Mouse (Mus musculus) ES-E14 (cell line): Measurements from ENCODE around the gene Glipr1l3. TPM values are rescaled to one million over a fixed set of nuclear protein-coding genes. Genes with fewer than 3 reads are reported as not detected.
"Not testable (repeated sequence)": the region's sequence is repeated elsewhere in the genome, so short reads cannot be mapped to it uniquely, and the experiment has no call there.

ENCODE experiments used
- DNase-seq: peaks from one replicate; pipeline ENCODE4 v3.0.0-alpha.2; 2013; ENCODE audit warnings: low read depth, low spot score
- H3K27ac ChIP-seq: 2 replicates; pipeline ENCODE4 v1.5.1; 2012; ENCODE audit warnings: low read depth, mild to moderate bottlenecking, low read length, moderate library complexity, mixed read lengths; ENCODE audit not compliant: poor library complexity, insufficient read depth, severe bottlenecking
- H3K36me3 ChIP-seq: 2 replicates; pipeline ENCODE4 v1.6.1; 2012; ENCODE audit warnings: mild to moderate bottlenecking, low read length, moderate library complexity, mixed read lengths; ENCODE audit not compliant: control insufficient read depth, poor library complexity, insufficient read depth, severe bottlenecking
- H3K4me1 ChIP-seq, 2 experiments: fragments of 150-350 bp in 1 of 2; sonication (generic) in 1 of 2; 2 replicates each; pipeline ENCODE4 v1.6.1; 2012; ENCODE audit warnings: low read length in 2 of 2, mild to moderate bottlenecking in 1 of 2, mixed read lengths in 1 of 2; ENCODE audit not compliant: control insufficient read depth in 2 of 2, insufficient read depth in 2 of 2, poor library complexity in 1 of 2
- H3K4me3 ChIP-seq, 2 experiments: fragments of 150-350 bp in 1 of 2; sonication (generic) in 1 of 2; 2 replicates each; pipeline ENCODE4 v1.5.1; 2012; ENCODE audit warnings: low read length in 2 of 2, low read depth in 1 of 2, mild to moderate bottlenecking in 1 of 2, mixed read lengths in 1 of 2; ENCODE audit not compliant: insufficient read depth in 1 of 2, poor library complexity in 1 of 2, severe bottlenecking in 1 of 2
- H3K9ac ChIP-seq: 2 replicates; pipeline ENCODE4 v1.6.1; 2012; ENCODE audit warnings: low read depth, mild to moderate bottlenecking, low read length, mixed read lengths; ENCODE audit not compliant: poor library complexity, insufficient read depth, severe bottlenecking
- H3K9me3 ChIP-seq: fragments of 150-350 bp; sonication (generic); 2 replicates; pipeline ENCODE4 v1.6.1; 2012; ENCODE audit warnings: low read depth, mild to moderate bottlenecking, low read length; ENCODE audit not compliant: control insufficient read depth, insufficient read depth
- CHD2 ChIP-seq: IDR thresholded peaks from 2 replicates; pipeline ENCODE4 v1.6.1; 2014; ENCODE audit warnings: mild to moderate bottlenecking, low read depth, low read length, inconsistent platforms
- HCFC1 ChIP-seq: IDR thresholded peaks from 2 replicates; pipeline ENCODE4 v1.6.1; 2012; ENCODE audit warnings: low read length, inconsistent platforms, borderline replicate concordance; ENCODE audit not compliant: insufficient read depth
- MAFK ChIP-seq: IDR thresholded peaks from 2 replicates; pipeline ENCODE4 v1.6.1; 2014; ENCODE audit warnings: mild to moderate bottlenecking, low read depth, low read length, inconsistent platforms; ENCODE audit not compliant: insufficient read depth
- ZC3H11A ChIP-seq: IDR thresholded peaks from 2 replicates; pipeline ENCODE4 v1.6.1; 2012; ENCODE audit warnings: low read depth, mild to moderate bottlenecking, inconsistent platforms, low read length, borderline replicate concordance
- ZNF384 ChIP-seq: IDR thresholded peaks from 2 replicates; pipeline ENCODE4 v1.6.1; 2012; ENCODE audit warnings: low read depth, low read length, inconsistent platforms
- in situ Hi-C, 2 experiments: fragments of 600-800 bp; cut with MboI; formaldehyde crosslinking; loops; one replicate each; pipeline ENCODE4 v1.15.1; 2025; ENCODE audit warnings: low sequenced_read_pairs in 2 of 2, inconsistent platforms in 1 of 2; ENCODE audit not compliant: unreplicated experiment in 2 of 2
- total RNA-seq: library from RNA; depleted of rRNA; stranded (reverse); fragments of 300-350 nt; gene quantifications from 2 replicates; pipeline ENCODE4 v1.2.3, GENCODE M21; 2012

The Glipr1l3 gene
- total RNA-seq, 1 experiment = not detected

DNA sequence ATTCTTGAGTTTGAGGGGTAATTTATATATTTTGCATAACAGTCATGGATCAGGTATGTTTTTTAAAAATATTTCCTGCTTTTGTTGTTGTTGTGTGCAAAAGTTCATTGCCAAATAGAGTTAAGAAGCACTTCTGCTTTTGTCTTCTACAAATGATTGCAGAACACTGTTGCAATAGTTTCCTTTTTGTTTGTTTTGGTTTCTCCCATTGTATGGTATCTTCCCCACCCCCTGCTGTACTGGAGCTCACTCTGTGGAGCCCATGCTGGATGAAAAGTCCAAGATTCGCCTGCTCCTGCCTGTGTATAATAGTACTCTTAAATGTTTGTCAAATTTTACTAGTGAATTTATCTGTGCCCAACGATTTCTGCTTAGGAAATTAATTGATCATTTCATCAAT, 20.3 kb downstream of the Glipr1l3 start:
- H3K4me3 ChIP-seq = no peak overlapping the region
- no peak for TF ChIP-seq ZNF384
- no peak for TF ChIP-seq MAFK
- TF ChIP-seq CHD2 = no peak
- no peak for TF ChIP-seq HCFC1
- no peak for TF ChIP-seq ZC3H11A
- H3K9ac ChIP-seq = no peak overlapping the region
- no peak for DNase-seq
- H3K9me3 ChIP-seq = no peaks in the 10 kb centered on the region
- H3K36me3 ChIP-seq = no peaks in the 10 kb centered on the region
- in situ Hi-C loops = no loop called here
- no peaks in the 10 kb centered on the region for H3K4me1 ChIP-seq
- H3K27ac ChIP-seq = no peak overlapping the region

DNA sequence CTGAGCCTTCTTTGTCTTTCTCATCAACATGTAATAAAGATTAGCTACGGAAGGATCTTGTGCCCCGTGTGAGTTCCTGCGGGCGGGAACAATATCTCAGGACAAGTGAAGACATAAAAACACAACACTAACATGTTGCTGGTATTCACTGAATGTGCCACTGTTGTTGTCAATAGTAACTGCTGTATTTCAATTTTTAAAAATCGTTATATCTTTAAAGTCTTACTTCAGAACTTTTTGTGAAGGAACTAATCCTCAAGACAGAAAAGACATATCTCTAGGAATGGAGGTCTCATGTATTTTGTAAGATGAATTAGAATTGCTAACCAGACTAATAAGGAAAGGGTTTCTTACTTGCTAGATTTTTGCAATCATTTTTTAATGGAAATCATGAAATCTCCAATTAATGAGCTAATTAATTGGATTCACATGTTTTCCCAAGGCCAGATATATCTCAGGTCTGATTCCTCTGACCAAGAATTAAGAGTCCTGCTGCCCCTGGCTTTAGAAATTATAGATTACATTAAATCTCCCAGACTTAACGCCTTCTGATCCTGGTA, 21.2 kb downstream of the Glipr1l3 start:
- Histone ChIP-seq H3K27ac (no peak overlapping the region), H3K9ac (no peak overlapping the region), H3K9me3 (no peaks in the 10 kb centered on the region), H3K4me3 (0 out of 4 replicates have a peak overlapping the region, but pooled peaks of 1 of the 2 experiments have one; percentile 34), H3K36me3 (no peaks in the 10 kb centered on the region), H3K4me1 (no peaks in the 10 kb centered on the region)
- TF ChIP-seq ZNF384 = no peak
- no peak for TF ChIP-seq MAFK
- TF ChIP-seq CHD2 = no peak
- TF ChIP-seq ZC3H11A = no peak
- TF ChIP-seq HCFC1 = no peak
- no peak for DNase-seq
- in situ Hi-C loops = no loop called here

DNA sequence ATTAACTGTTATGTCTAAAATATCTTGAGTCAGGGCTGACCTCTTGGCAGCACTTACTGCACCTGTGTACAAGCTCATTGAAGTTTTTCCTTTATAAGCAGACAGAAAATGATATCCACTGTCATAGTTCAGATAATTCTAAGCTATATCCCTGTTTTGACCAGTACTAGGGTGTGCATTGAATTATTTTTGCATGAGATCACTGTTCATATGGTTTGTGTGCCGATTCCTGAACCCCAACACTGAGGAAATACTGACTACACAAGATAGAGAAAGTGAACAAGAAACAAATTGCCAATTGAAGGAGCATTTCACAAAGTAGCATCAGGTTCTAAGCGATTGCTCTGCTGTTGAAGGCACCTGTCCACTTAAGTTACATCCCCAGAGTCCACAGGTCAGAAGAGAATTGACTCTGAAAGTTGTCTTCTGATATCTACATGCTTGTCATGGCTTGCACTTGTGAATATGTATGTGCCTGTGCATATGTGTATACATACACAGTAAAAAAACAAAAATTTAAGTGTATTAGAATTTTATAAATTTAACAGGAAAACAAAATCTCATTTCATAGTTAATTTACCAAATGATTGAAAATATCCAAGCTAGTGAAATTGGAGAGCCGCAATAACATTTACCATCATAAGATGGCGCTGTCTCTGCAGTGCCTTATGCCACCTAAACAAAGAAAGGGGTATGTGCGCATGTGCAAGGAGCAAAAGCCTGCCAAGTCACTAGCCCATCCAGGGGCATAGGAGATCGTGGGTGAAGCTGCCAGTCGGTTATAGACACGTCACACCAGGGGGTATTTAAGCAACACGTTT, 21.9 kb downstream of the Glipr1l3 start:
- DNase-seq = peak; percentile 41
- H3K9ac ChIP-seq = no peak overlapping the region
- no peak overlapping the region for H3K27ac ChIP-seq
- H3K4me1 ChIP-seq = no peaks in the 10 kb centered on the region
- no peaks in the 10 kb centered on the region for H3K9me3 ChIP-seq
- TF ChIP-seq MAFK (no peak), ZNF384 (no peak), ZC3H11A (no peak), HCFC1 (no peak), CHD2 (no peak)
- H3K36me3 ChIP-seq = no peaks in the 10 kb centered on the region
- in situ Hi-C loops = no loop called here
- H3K4me3 ChIP-seq = 0 out of 4 replicates have a peak overlapping the region, but pooled peaks of 1 of the 2 experiments have one; percentile 34

DNA sequence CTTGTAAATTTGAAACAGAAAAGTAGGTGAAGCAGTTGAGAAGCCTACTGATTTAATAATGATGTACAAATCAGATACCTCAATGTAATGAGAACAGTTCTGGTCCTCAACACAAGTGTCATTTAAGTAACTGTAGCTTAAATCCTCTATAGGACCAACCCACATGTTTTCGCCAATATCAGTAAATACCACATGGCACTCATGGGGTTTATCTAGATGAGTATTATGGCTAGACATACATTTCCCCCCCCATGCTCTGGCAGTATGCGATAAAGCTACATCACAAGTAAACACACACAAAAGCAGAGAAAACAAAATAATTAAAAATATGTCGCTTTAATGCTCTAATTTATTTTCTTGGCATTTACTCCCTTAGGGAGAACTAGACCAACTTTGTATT, 27.9 kb downstream of the Glipr1l3 start:
- in situ Hi-C loops = no loop called here
- Histone ChIP-seq H3K4me1 (no peaks in the 10 kb centered on the region), H3K9ac (no peak overlapping the region), H3K36me3 (no peaks in the 10 kb centered on the region), H3K4me3 (no peak overlapping the region), H3K9me3 (no peaks in the 10 kb centered on the region), H3K27ac (no peak overlapping the region)
- no peak for DNase-seq
- TF ChIP-seq ZNF384 = no peak
- TF ChIP-seq CHD2 = no peak
- TF ChIP-seq ZC3H11A = no peak
- no peak for TF ChIP-seq HCFC1
- no peak for TF ChIP-seq MAFK

DNA sequence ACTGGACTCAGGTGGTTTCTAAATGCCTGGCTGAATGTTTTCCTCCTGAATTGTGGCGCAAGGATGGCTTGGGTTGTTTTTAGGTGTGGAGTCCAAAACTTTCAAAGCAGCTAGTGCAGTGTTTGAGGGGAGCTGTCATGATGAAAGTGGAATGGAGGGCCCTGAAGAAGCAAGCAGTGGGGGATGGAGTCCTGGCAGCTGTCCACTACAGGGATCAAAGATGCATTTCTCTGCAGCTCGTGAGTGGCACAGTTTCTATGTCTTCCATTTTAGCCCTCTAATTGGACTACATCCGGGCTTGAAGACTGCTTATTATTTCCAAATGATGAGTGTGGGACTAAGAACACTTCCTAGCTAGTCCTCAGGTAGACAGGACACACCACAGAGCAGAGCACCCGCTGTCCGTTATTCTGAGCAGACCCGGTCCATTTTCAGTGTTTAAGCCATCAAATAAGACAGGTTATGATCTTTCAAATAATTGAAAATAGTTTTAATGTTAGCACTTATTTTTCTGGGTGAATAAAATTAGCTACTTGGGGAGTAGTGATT, 32.4 kb downstream of the Glipr1l3 start:
- H3K9ac ChIP-seq, H3K36me3 ChIP-seq, H3K4me3 ChIP-seq, in situ Hi-C loops, H3K9me3 ChIP-seq, DNase-seq, H3K27ac ChIP-seq, H3K4me1 ChIP-seq: not testable (repeated sequence)

DNA sequence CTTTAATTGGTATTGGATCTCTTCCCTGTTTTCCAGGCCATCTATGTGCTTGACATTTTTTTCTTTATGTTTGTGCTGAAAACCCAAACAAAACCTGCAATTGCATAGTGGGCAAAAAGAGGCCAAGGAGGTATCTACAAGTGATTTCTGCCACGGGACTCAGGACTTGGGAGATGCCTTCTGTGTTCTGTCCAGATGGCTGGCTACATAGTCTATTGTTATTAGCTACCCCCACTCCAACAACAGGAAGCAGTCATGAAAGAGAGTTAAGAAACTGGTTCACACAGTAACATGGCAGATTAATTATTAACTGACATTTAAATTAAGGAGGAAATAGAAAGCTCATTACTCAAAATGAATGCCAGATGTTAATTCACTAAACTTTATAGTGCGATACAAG, 35.0 kb downstream of the Glipr1l3 start:
- H3K9me3 ChIP-seq, H3K4me3 ChIP-seq, H3K27ac ChIP-seq, H3K4me1 ChIP-seq, DNase-seq, in situ Hi-C loops, H3K36me3 ChIP-seq, H3K9ac ChIP-seq: not testable (repeated sequence)
